Mouse (Mus musculus) intestine, postnatal 0 days (tissue): ENCODE results near the gene Atp2b1. TPM values are rescaled to one million over a fixed set of nuclear protein-coding genes. Genes with fewer than 3 reads are reported as not detected.

Source experiments
- ATAC-seq: fragments of 200-750 bp; cut with Nextera tagmentation; 2 replicates; pipeline ENCODE4 v1.8.0; 2017; ENCODE audit warnings: mild to moderate bottlenecking, moderate TSS enrichment, moderate library complexity
- H3K27ac ChIP-seq: fragments of 300-500 bp; sonication (generic); 2 replicates; pipeline ENCODE4 v1.5.1; 2014; ENCODE audit warnings: mild to moderate bottlenecking, low read depth, low read length, moderate library complexity
- H3K27me3 ChIP-seq: fragments of 300-500 bp; sonication (generic); replicated peaks from 2 replicates; pipeline ENCODE4 v1.6.1; 2014; ENCODE audit warnings: low read length, mixed read lengths; ENCODE audit not compliant: control insufficient read depth, insufficient read depth
- H3K36me3 ChIP-seq: fragments of 300-500 bp; sonication (generic); 2 replicates; pipeline ENCODE4 v1.6.1; 2014; ENCODE audit warnings: mild to moderate bottlenecking, moderate library complexity; ENCODE audit not compliant: control insufficient read depth, insufficient read depth
- H3K4me1 ChIP-seq: fragments of 300-500 bp; sonication (generic); replicated peaks from 2 replicates; pipeline ENCODE4 v1.6.1; 2014; ENCODE audit warnings: antibody characterized with exemption, low read length, mixed read lengths; ENCODE audit not compliant: control insufficient read depth, insufficient read depth
- H3K4me2 ChIP-seq: fragments of 300-500 bp; sonication (generic); replicated peaks from 2 replicates; pipeline ENCODE4 v1.6.1; 2014; ENCODE audit warnings: low read depth, mild to moderate bottlenecking, moderate library complexity
- H3K4me3 ChIP-seq: fragments of 300-500 bp; sonication (generic); 2 replicates; pipeline ENCODE4 v1.5.1; 2014; ENCODE audit warnings: low read depth, low read length
- H3K9ac ChIP-seq: fragments of 300-500 bp; sonication (generic); 2 replicates; pipeline ENCODE4 v1.6.1; 2014; ENCODE audit warnings: mild to moderate bottlenecking, low read depth, low read length
- H3K9me3 ChIP-seq: fragments of 300-500 bp; sonication (generic); 2 replicates; pipeline ENCODE4 v1.6.1; 2016; ENCODE audit warnings: mixed run types; ENCODE audit not compliant: control insufficient read depth
- CTCF ChIP-seq: sonication (generic); IDR thresholded peaks from 2 replicates; pipeline ENCODE4 v1.5.1; 2016; ENCODE audit warnings: low read depth, mild to moderate bottlenecking, control low read depth, antibody characterized with exemption, moderate library complexity
- WGBS: fragments of 180-500 bp; shearing (Covaris S2); extraction: QIAGEN DNeasy Blood & Tissue Kit; methylation state at CpG from one replicate; pipeline ENCODE4 v1.1.7; 2014; 5-methylcytosine and 5-hydroxymethylcytosine counted together
- polyA plus RNA-seq: library from polyadenylated mRNA; unstranded; fragments of >200 nt; fragmentation: Nextera tagmentation; extraction: Ambion mirVana; gene quantifications from 2 replicates; pipeline ENCODE4 v1.2.1, GENCODE M21; 2015

The Atp2b1 gene
- polyA plus RNA-seq, 1 experiment from 2014 or later, result 179 TPM

- Histone ChIP-seq H3K27me3 (no peaks in the 10 kb centered on the region), H3K9me3 (no peaks in the 10 kb centered on the region), H3K27ac (no peak overlapping the region), H3K4me2 (no peak overlapping the region), H3K36me3 (no peaks in the 10 kb centered on the region), H3K4me3 (no peak overlapping the region), H3K9ac (no peak overlapping the region), H3K4me1 (peaks cover 11% of the 10 kb centered on the region; the same call in 1 of the 2 replicates)
- ATAC-seq, result no peak
- no peak for TF ChIP-seq CTCF
- WGBS, result 51% methylated on average over 7 of the region's 7 CpGs
These were observed 15.2 kb downstream of the Atp2b1 start for GRCm38 (mm10) chr10:98929444-98929843.

GRCm38 (mm10) chr10:98930143-98930542 is 15.9 kb downstream of the Atp2b1 start:
- no peaks in the 10 kb centered on the region for H3K9me3 ChIP-seq
- H3K4me3 ChIP-seq, result no peak overlapping the region
- no peaks in the 10 kb centered on the region for H3K36me3 ChIP-seq
- H3K4me1 ChIP-seq, result peaks cover 11% of the 10 kb centered on the region; the same call in 1 of the 2 replicates
- no peak for TF ChIP-seq CTCF
- H3K4me2 ChIP-seq, result 0 out of 2 replicates have a peak overlapping the region, but pooled peaks have one; percentile 6
- 43% methylated on average over 11 of the region's 11 CpGs for WGBS
- no peaks in the 10 kb centered on the region for H3K27me3 ChIP-seq
- H3K27ac ChIP-seq, result no peak overlapping the region
- H3K9ac ChIP-seq, result no peak overlapping the region
- ATAC-seq, result no peak

- 49% methylated on average over 4 of the region's 4 CpGs for WGBS
- H3K4me2 ChIP-seq, result no peak overlapping the region
- H3K9me3 ChIP-seq, result no peaks in the 10 kb centered on the region
- TF ChIP-seq CTCF, result no peak
- no peaks in the 10 kb centered on the region; the same call in 1 of the 2 replicates for H3K4me1 ChIP-seq
- H3K9ac ChIP-seq, result no peak overlapping the region
- no peak overlapping the region for H3K27ac ChIP-seq
- no peaks in the 10 kb centered on the region for H3K27me3 ChIP-seq
- 0 out of 2 replicates have a peak, but pooled peaks cover 10% of the 10 kb centered on the region for H3K36me3 ChIP-seq
- 0 out of 2 replicates have a peak, but pooled peaks have one; percentile 19 for ATAC-seq
- no peak overlapping the region for H3K4me3 ChIP-seq
These were observed 25.9 kb downstream of the Atp2b1 start for GRCm38 (mm10) chr10:98940137-98940536.

- no peak overlapping the region for H3K9ac ChIP-seq
- no peak overlapping the region for H3K4me3 ChIP-seq
- TF ChIP-seq CTCF, result no peak
- 0 out of 2 replicates have a peak, but pooled peaks cover 10% of the 10 kb centered on the region for H3K36me3 ChIP-seq
- H3K27ac ChIP-seq, result no peak overlapping the region
- H3K9me3 ChIP-seq, result no peaks in the 10 kb centered on the region
- H3K4me1 ChIP-seq, result no peaks in the 10 kb centered on the region; the same call in 1 of the 2 replicates
- no peak overlapping the region for H3K4me2 ChIP-seq
- H3K27me3 ChIP-seq, result no peaks in the 10 kb centered on the region
- no peak for ATAC-seq
- 78% methylated on average over 2 of the region's 2 CpGs for WGBS
These were observed 26.6 kb downstream of the Atp2b1 start for GRCm38 (mm10) chr10:98940799-98941198.

GRCm38 (mm10) chr10:98941991-98942390 is 27.8 kb downstream of the Atp2b1 start:
- Histone ChIP-seq H3K4me2 (no peak overlapping the region), H3K9me3 (no peaks in the 10 kb centered on the region), H3K36me3 (0 out of 2 replicates have a peak, but pooled peaks cover 10% of the 10 kb centered on the region), H3K27ac (no peak overlapping the region), H3K27me3 (no peaks in the 10 kb centered on the region), H3K4me3 (no peak overlapping the region), H3K9ac (no peak overlapping the region), H3K4me1 (no peaks in the 10 kb centered on the region; the same call in 1 of the 2 replicates)
- ATAC-seq, result no peak
- TF ChIP-seq CTCF, result no peak
- WGBS, result 66% methylated on average over 6 of the region's 6 CpGs

GRCm38 (mm10) chr10:98942999-98943398 is 28.8 kb downstream of the Atp2b1 start:
- H3K9ac ChIP-seq, result no peak overlapping the region
- TF ChIP-seq CTCF, result no peak
- H3K4me3 ChIP-seq, result no peak overlapping the region
- no peaks in the 10 kb centered on the region for H3K9me3 ChIP-seq
- no peak overlapping the region for H3K4me2 ChIP-seq
- 85% methylated on average over 8 of the region's 8 CpGs for WGBS
- H3K36me3 ChIP-seq, result 0 out of 2 replicates have a peak, but pooled peaks cover 10% of the 10 kb centered on the region
- no peaks in the 10 kb centered on the region; the same call in 1 of the 2 replicates for H3K4me1 ChIP-seq
- no peak for ATAC-seq
- no peak overlapping the region for H3K27ac ChIP-seq
- no peaks in the 10 kb centered on the region for H3K27me3 ChIP-seq
